Mouse (Mus musculus) CD4-positive, CD25-positive, alpha-beta regulatory T cell (primary cell): ENCODE data around the gene Adpgk. TPM values are rescaled to one million over a fixed set of nuclear protein-coding genes. Genes with fewer than 3 reads are reported as not detected.

ENCODE experiments used
- polyA plus RNA-seq: library from polyadenylated mRNA; unstranded; fragments of 100-300 nt; shearing (Covaris generic); gene quantifications from one replicate; pipeline ENCODE4 v1.2.1, GENCODE M21; 2017

Gene Adpgk
- 67.2 TPM for polyA plus RNA-seq

GRCm38 (mm10) chr9:59290957-59291687 is at the start of gene Adpgk:
Gene Adpgk (plus strand): TSS chr9:59291558.

GRCm38 (mm10) chr9:59353253-59353639 is 61.9 kb downstream of the Adpgk start, which contains the start of gene Bbs4:
Gene Bbs4 (minus strand): TSS chr9:59353508.

Other genes with a start within 250 kb of the Adpgk start
- 11.5 TPM for gene Bbs4, start 62.0 kb downstream of the Adpgk start, polyA plus RNA-seq
- gene Arih1, start 195.1 kb downstream of the Adpgk start, polyA plus RNA-seq = 110 TPM
- 55.5 TPM for gene Hexa, start 248.0 kb downstream of the Adpgk start, polyA plus RNA-seq
- 0.53 TPM for gene Tmem202, start 248.3 kb downstream of the Adpgk start, polyA plus RNA-seq